20 mouse cellular contexts compared by ENCODE assay signal in the genomic region with DNA sequence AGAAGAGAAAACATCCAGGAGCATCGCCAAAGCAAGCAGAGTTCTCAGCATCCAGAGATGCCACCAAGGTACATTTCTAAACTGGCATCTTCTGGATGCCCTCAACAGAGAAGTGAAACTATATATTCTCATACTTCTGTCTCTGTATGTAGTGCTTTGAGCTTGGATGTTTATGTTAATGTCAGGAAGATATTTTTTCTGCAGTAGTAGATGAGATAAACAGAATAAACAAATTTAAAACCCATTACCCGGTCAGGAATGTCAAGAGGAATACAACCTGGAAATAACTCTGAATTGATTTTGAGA.
"Had no signal": no experiment of that assay in that cellular context is flagged by ENCODE, and none has a peak within 500 bp of the region (broad histone marks: within the 10 kb centered on the region; RNA-seq: fewer than 3 reads in every experiment).

No protein-coding gene starts in this region.

- ATAC-seq: midbrain, embryonic 16.5 days had no signal

- H3K4me2 ChIP-seq: liver, embryonic 13.5 days; liver, embryonic 15.5 days; lung, embryonic 14.5 days; midbrain, embryonic 12.5 days; neural tube, embryonic 13.5 days; neural tube, embryonic 15.5 days had no signal

- H3K9ac ChIP-seq: liver, embryonic 13.5 days; liver, embryonic 15.5 days; lung, embryonic 14.5 days; midbrain, embryonic 12.5 days; neural tube, embryonic 13.5 days; neural tube, embryonic 15.5 days had no signal

- H3K27ac ChIP-seq: liver, embryonic 13.5 days; liver, embryonic 15.5 days; midbrain, embryonic 10.5 days; midbrain, embryonic 12.5 days; neural tube, embryonic 13.5 days; neural tube, embryonic 15.5 days had no signal

- H3K4me3 ChIP-seq: liver, embryonic 13.5 days; liver, embryonic 15.5 days; midbrain, embryonic 10.5 days; midbrain, embryonic 12.5 days; myocyte; neural tube, embryonic 13.5 days; neural tube, embryonic 15.5 days had no signal

- H3K36me3 ChIP-seq: liver, embryonic 13.5 days; liver, embryonic 15.5 days; midbrain, embryonic 10.5 days; midbrain, embryonic 12.5 days; neural tube, embryonic 13.5 days; neural tube, embryonic 15.5 days had no signal

- H3K4me1 ChIP-seq: liver, embryonic 13.5 days; liver, embryonic 15.5 days; midbrain, embryonic 10.5 days; midbrain, embryonic 12.5 days; neural tube, embryonic 13.5 days; neural tube, embryonic 15.5 days had no signal

- H3K9me3 ChIP-seq: liver, embryonic 13.5 days; liver, embryonic 15.5 days; midbrain, embryonic 10.5 days; midbrain, embryonic 12.5 days; neural tube, embryonic 13.5 days; neural tube, embryonic 15.5 days had no signal

- H3K27me3 ChIP-seq: liver, embryonic 13.5 days; liver, embryonic 15.5 days; midbrain, embryonic 12.5 days; neural tube, embryonic 13.5 days; neural tube, embryonic 15.5 days had no signal

- DNase-seq: liver, embryonic 13.5 days; lung, adult 18-20 months; lung, embryonic 14.5 days; lung, postnatal 10 days; lung, postnatal 4 days; midbrain, embryonic 14.5 days; retina, postnatal 1 day; right cerebral cortex, adult 18-20 months; right cerebral cortex, postnatal 25 days; right cerebral cortex, postnatal 4 days; thymus, adult 2 months; thymus, postnatal 25 days; thymus, postnatal 4 days had no signal
